Mouse (Mus musculus): ENCODE results near the gene E130114P18Rik. TPM values are rescaled to one million over a fixed set of nuclear protein-coding genes. Genes with fewer than 3 reads are reported as not detected.
A peak's percentile ranks its signal among the peaks of the same experiment; 100 is the strongest.

The E130114P18Rik gene
- total and polyA plus RNA-seq, 2 experiments, result not detected

- Histone ChIP-seq H3K27ac (replicated peaks; ENCODE audit: insufficient read depth, low read depth, low read length) (peak overlapping the region; percentile 14), H3K27me3 (ENCODE audit: control insufficient read depth, insufficient read depth, low read length) (no peaks in the 10 kb centered on the region), H3K79me2 (ENCODE audit: control insufficient read depth, insufficient read depth, low read length) (peaks cover 16% of the 10 kb centered on the region), H3K36me3 (ENCODE audit: control insufficient read depth, insufficient read depth, low read length) (peaks cover 5% of the 10 kb centered on the region; the same call in 1 of the 2 replicates), H3K4me3 (ENCODE audit: insufficient read depth, low read depth, low read length) (no peak overlapping the region), H3K9ac (ENCODE audit: low read depth, low read length) (no peak overlapping the region), H3K4me1 (ENCODE audit: control insufficient read depth, insufficient read depth, low read length) (peaks cover 29% of the 10 kb centered on the region)
- peak; percentile 80 for DNase-seq (ENCODE audit: extremely low read depth, low read depth, low spot score)
- TF ChIP-seq POLR2A (IDR thresholded peaks at IDR 0.05; ENCODE audit: extremely low read depth, insufficient read depth, low read length), result no peak
- no peak for TF ChIP-seq CTCF (IDR thresholded peaks at IDR 0.05; ENCODE audit: low read depth, low read length)
- 76% methylated on average over 4 of the region's 4 CpGs for WGBS
Measured at GRCm38 (mm10) chr4:97809582-97810295, 31.9 kb upstream of the E130114P18Rik start.

- no peaks in the 10 kb centered on the region for H3K27me3 ChIP-seq (ENCODE audit: control insufficient read depth, insufficient read depth, low read length)
- no peak overlapping the region for H3K27ac ChIP-seq (replicated peaks; ENCODE audit: insufficient read depth, low read depth, low read length)
- peaks cover 16% of the 10 kb centered on the region for H3K79me2 ChIP-seq (ENCODE audit: control insufficient read depth, insufficient read depth, low read length)
- no peak for DNase-seq (ENCODE audit: extremely low read depth, low read depth, low spot score)
- peaks cover 27% of the 10 kb centered on the region for H3K4me1 ChIP-seq (ENCODE audit: control insufficient read depth, insufficient read depth, low read length)
- H3K4me3 ChIP-seq (ENCODE audit: insufficient read depth, low read depth, low read length), result no peak overlapping the region
- WGBS, result 76% methylated on average over 3 of the region's 3 CpGs
- no peak for TF ChIP-seq POLR2A (IDR thresholded peaks at IDR 0.05; ENCODE audit: extremely low read depth, insufficient read depth, low read length)
- H3K36me3 ChIP-seq (ENCODE audit: control insufficient read depth, insufficient read depth, low read length), result peaks cover 5% of the 10 kb centered on the region; the same call in 1 of the 2 replicates
- H3K9ac ChIP-seq (ENCODE audit: low read depth, low read length), result no peak overlapping the region
Measured at GRCm38 (mm10) chr4:97808885-97809284, 31.0 kb upstream of the E130114P18Rik start.

GRCm38 (mm10) chr4:97806924-97807323 is 29.0 kb upstream of the E130114P18Rik start:
- Histone ChIP-seq H3K4me3 (ENCODE audit: insufficient read depth, low read depth, low read length) (no peak overlapping the region), H3K9ac (ENCODE audit: low read depth, low read length) (no peak overlapping the region), H3K4me1 (ENCODE audit: control insufficient read depth, insufficient read depth, low read length) (peaks cover 33% of the 10 kb centered on the region), H3K27ac (replicated peaks; ENCODE audit: insufficient read depth, low read depth, low read length) (no peak overlapping the region), H3K27me3 (ENCODE audit: control insufficient read depth, insufficient read depth, low read length) (no peaks in the 10 kb centered on the region), H3K36me3 (ENCODE audit: control insufficient read depth, insufficient read depth, low read length) (peaks cover 5% of the 10 kb centered on the region; the same call in 1 of the 2 replicates), H3K79me2 (ENCODE audit: control insufficient read depth, insufficient read depth, low read length) (peaks cover 17% of the 10 kb centered on the region)
- 93% methylated on average over 2 of the region's 2 CpGs for WGBS
- DNase-seq (ENCODE audit: extremely low read depth, low read depth, low spot score), result no peak
- TF ChIP-seq CTCF (IDR thresholded peaks at IDR 0.05; ENCODE audit: low read depth, low read length) (no peak), POLR2A (IDR thresholded peaks at IDR 0.05; ENCODE audit: extremely low read depth, insufficient read depth, low read length) (no peak)

GRCm38 (mm10) chr4:97805896-97806808 is 28.3 kb upstream of the E130114P18Rik start:
- TF ChIP-seq POLR2A (IDR thresholded peaks at IDR 0.05; ENCODE audit: extremely low read depth, insufficient read depth, low read length) (no peak), CTCF (IDR thresholded peaks at IDR 0.05; ENCODE audit: low read depth, low read length) (no peak)

GRCm38 (mm10) chr4:97805255-97805654 is 27.4 kb upstream of the E130114P18Rik start:
- no peak overlapping the region for H3K4me3 ChIP-seq (ENCODE audit: insufficient read depth, low read depth, low read length)
- no peaks in the 10 kb centered on the region for H3K27me3 ChIP-seq (ENCODE audit: control insufficient read depth, insufficient read depth, low read length)
- no peak overlapping the region for H3K27ac ChIP-seq (replicated peaks; ENCODE audit: insufficient read depth, low read depth, low read length)
- no peak overlapping the region for H3K9ac ChIP-seq (ENCODE audit: low read depth, low read length)
- DNase-seq (ENCODE audit: extremely low read depth, low read depth, low spot score), result peak; percentile 72
- H3K4me1 ChIP-seq (ENCODE audit: control insufficient read depth, insufficient read depth, low read length), result peaks cover 35% of the 10 kb centered on the region
- TF ChIP-seq POLR2A (IDR thresholded peaks at IDR 0.05; ENCODE audit: extremely low read depth, insufficient read depth, low read length) (no peak), CTCF (IDR thresholded peaks at IDR 0.05; ENCODE audit: low read depth, low read length) (no peak)
- peaks cover 6% of the 10 kb centered on the region; the same call in 1 of the 2 replicates for H3K36me3 ChIP-seq (ENCODE audit: control insufficient read depth, insufficient read depth, low read length)
- WGBS, result 7% methylated on average over 2 of the region's 2 CpGs
- H3K79me2 ChIP-seq (ENCODE audit: control insufficient read depth, insufficient read depth, low read length), result peaks cover 13% of the 10 kb centered on the region

More at GRCm38 (mm10) chr4:97805896-97806808, 28.3 kb upstream of the E130114P18Rik start:
- H3K79me2 ChIP-seq (ENCODE audit: control insufficient read depth, insufficient read depth, low read length), result peaks cover 17% of the 10 kb centered on the region
- no peak overlapping the region for H3K9ac ChIP-seq (ENCODE audit: low read depth, low read length)
- WGBS, result 49% methylated on average over 7 of the region's 7 CpGs
- peaks cover 35% of the 10 kb centered on the region for H3K4me1 ChIP-seq (ENCODE audit: control insufficient read depth, insufficient read depth, low read length)
- H3K27me3 ChIP-seq (ENCODE audit: control insufficient read depth, insufficient read depth, low read length), result no peaks in the 10 kb centered on the region
- peak; percentile 75 for DNase-seq (ENCODE audit: extremely low read depth, low read depth, low spot score)
- H3K27ac ChIP-seq (replicated peaks; ENCODE audit: insufficient read depth, low read depth, low read length), result no peak overlapping the region
- peaks cover 6% of the 10 kb centered on the region; the same call in 1 of the 2 replicates for H3K36me3 ChIP-seq (ENCODE audit: control insufficient read depth, insufficient read depth, low read length)
- H3K4me3 ChIP-seq (ENCODE audit: insufficient read depth, low read depth, low read length), result no peak overlapping the region
